In the genomic region with DNA sequence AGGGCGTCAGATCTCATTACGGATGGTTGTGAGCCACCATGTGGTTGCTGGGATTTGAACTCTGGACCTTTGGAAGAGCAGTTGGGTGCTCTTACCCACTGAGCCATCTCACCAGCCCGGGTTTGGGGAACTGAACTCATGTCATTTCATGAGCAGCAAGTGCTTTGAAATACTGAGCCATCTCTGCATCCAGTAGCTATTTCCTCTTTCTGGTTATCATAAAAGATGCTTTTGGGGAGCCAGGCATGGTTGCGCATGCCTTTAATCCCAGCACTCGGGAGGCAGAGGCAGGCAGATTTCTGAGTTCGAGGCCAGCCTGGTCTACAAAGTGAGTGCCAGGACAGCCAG, we compare ENCODE assay signal across 21 mouse cellular contexts. TPM values are rescaled to one million over a fixed set of nuclear protein-coding genes. Genes with fewer than 3 reads are reported as not detected.
"Had no signal": no experiment of that assay in that cellular context is flagged by ENCODE, and none has a peak within 500 bp of the region (broad histone marks: within the 10 kb centered on the region; RNA-seq: fewer than 3 reads in every experiment).

No protein-coding gene starts in this region.

RNA-seq across cellular contexts. Expression of a gene that starts 14.6 kb away (rescaled TPM):
- total RNA-seq: gastrocnemius, adult 8-10 months; gastrocnemius, postnatal 14 days; gastrocnemius, postnatal 36 days; heart, adult 2 months; heart, postnatal 36 days; hematopoietic stem cell, adult 5-6 weeks; hindbrain, postnatal 0 days; layer of hippocampus, adult 8-10 months; layer of hippocampus, postnatal 36 days; left cerebral cortex, adult 8-10 months; left cerebral cortex, postnatal 10 days; left cerebral cortex, postnatal 4 days; liver, adult 2 months had no signal
- polyA plus RNA-seq: heart, adult 2 months; heart, embryonic 13.5 days; heart, embryonic 15.5 days; heart, postnatal 0 days; kidney, postnatal 0 days; large intestine, adult 2 months; limb, embryonic 13.5 days; liver, adult 2 months; liver, embryonic 12.5 days; liver, embryonic 14.5 days had no signal
